Comparison of ENCODE assay signal across 10 mouse cellular contexts in the genomic region with DNA sequence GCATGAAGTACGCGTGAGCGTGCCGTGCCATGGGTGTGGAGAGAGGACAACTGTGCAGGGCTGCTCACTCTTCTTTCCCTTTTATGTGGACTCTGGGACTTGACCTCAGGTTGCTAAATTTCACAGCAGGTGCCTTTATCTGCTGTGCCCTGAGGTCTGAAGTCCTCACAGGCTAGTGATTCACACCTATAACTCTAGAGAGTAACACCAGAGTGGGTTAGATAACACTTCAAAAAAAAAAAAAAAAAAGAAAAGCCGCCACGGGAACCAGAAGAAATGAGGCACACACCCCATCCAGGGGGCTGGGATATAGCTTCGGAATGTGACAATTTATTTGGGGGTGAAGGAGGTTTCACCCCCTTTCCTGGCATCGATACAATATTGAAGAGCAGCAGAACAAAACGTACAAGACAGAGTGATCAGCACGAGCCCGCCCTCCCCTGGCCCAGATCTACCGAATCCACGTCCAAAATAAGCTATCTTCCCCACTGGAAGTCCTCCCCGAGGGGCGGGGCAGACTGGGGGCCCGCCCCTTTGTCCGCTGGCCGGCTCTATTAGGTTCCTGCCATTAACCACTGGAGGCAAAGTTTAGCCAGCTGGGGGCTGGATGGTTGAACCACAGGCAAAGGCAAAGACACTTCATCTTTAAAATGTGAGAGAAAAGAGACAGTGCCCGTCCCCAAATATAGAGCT. TPM values are rescaled to one million over a fixed set of nuclear protein-coding genes. Genes with fewer than 3 reads are reported as not detected.
DNase-seq lines count a peak whose midpoint lies in the region; ATAC-seq and TF ChIP-seq lines count a peak whose summit lies in the region.
"Had no signal": no experiment of that assay in that cellular context is flagged by ENCODE, and none has a peak within 500 bp of the region (broad histone marks: within the 10 kb centered on the region; RNA-seq: fewer than 3 reads in every experiment).

No protein-coding gene starts in this region.

- H3K4me2 ChIP-seq in stomach, postnatal 0 days (replicated peaks; ENCODE audit: low read depth): no peak overlapping the region

- no peaks in the 10 kb centered on the region for H3K9me3 ChIP-seq in stomach, postnatal 0 days (ENCODE audit: control insufficient read depth, low read length)

- H3K27ac ChIP-seq in cerebellum, adult 2 months (ENCODE audit: insufficient read depth, low read length): no peak overlapping the region
- H3K27ac ChIP-seq in stomach, postnatal 0 days (replicated peaks): no peak overlapping the region

- H3K36me3 ChIP-seq in stomach, postnatal 0 days (ENCODE audit: control insufficient read depth, insufficient read depth, low read length): peaks cover 24% of the 10 kb centered on the region

- no peak for TF ChIP-seq EP300 in stomach, postnatal 0 days (optimal IDR thresholded peaks at IDR 0.05)

- 53% methylated on average over 19 of the region's 19 CpGs for WGBS in cerebellum, adult 2 months
- 54% methylated on average over 19 of the region's 19 CpGs for WGBS in stomach, postnatal 0 days

- H3K4me3 ChIP-seq in cerebellum, adult 2 months (replicated peaks; ENCODE audit: insufficient read depth, low read depth, low read length): no peak overlapping the region
- no peak overlapping the region for H3K4me3 ChIP-seq in stomach, postnatal 0 days (ENCODE audit: low read depth, low read length)

- TF ChIP-seq POLR2A in cerebellum, adult 2 months (IDR thresholded peaks at IDR 0.05; ENCODE audit: borderline replicate concordance, insufficient read depth, low read length): no peak

- H3K9ac ChIP-seq in stomach, postnatal 0 days (ENCODE audit: low read length): no peak overlapping the region

- no peak; the same call in 1 of the 2 replicates for ATAC-seq in stomach, postnatal 0 days (ENCODE audit: low FRiP score, low TSS enrichment)

- TF ChIP-seq CTCF in cerebellum, adult 2 months (IDR thresholded peaks at IDR 0.05; ENCODE audit: borderline replicate concordance, insufficient read depth, low read depth, low read length): no peak
- TF ChIP-seq CTCF in stomach, postnatal 0 days (IDR thresholded peaks at IDR 0.05; ENCODE audit: low read depth): no peak; the same call in 1 of the 2 replicates

- peaks cover 52% of the 10 kb centered on the region for H3K4me1 ChIP-seq in cerebellum, adult 2 months (ENCODE audit: control insufficient read depth, insufficient read depth, low read length)
- H3K4me1 ChIP-seq in stomach, postnatal 0 days (replicated peaks; ENCODE audit: control insufficient read depth, insufficient read depth): 0 out of 2 replicates have a peak, but pooled peaks cover 3% of the 10 kb centered on the region

- no peaks in the 10 kb centered on the region for H3K27me3 ChIP-seq in cerebellum, adult 2 months (ENCODE audit: control insufficient read depth, insufficient read depth, low read length)
- H3K27me3 ChIP-seq in stomach, postnatal 0 days (ENCODE audit: control insufficient read depth, insufficient read depth, low read length): no peaks in the 10 kb centered on the region

- peak; percentile 60 for DNase-seq in cerebellum, adult 11-12 months
- no peak for DNase-seq in cerebellum, adult 2 months
- DNase-seq in spleen, adult 12 weeks (ENCODE audit: low spot score): peak; percentile 60
- DNase-seq in spleen, adult 18-20 months: no peak
- peak; percentile 53 for DNase-seq in kidney, adult 9 months
- peak; percentile 55 for DNase-seq in stomach, postnatal 0 days (ENCODE audit: low spot score)
- DNase-seq in adipocyte (ENCODE audit: low spot score): no peak
- no peak for DNase-seq in thymus, postnatal 25 days

RNA-seq across cellular contexts. Expression of gene Npcd, which starts 10.3 kb away (rescaled TPM):
- 1.7 and 4.1 TPM in 2 replicates for polyA plus RNA-seq in cerebellum, adult 2 months (2012; rRNA removed)
- 0.81 TPM in 1 of 2 replicates, not detected in the other for polyA plus RNA-seq in stomach, postnatal 0 days (2015; fragmentation: Nextera tagmentation; extraction: Ambion mirVana)
- polyA plus RNA-seq: intestine, embryonic 14.5 days; neural tube, embryonic 11.5 days had no signal

RNA-seq across cellular contexts. Expression of gene Cbx6, which starts 10.8 kb away (rescaled TPM):
- 183 TPM in 2 replicates for polyA plus RNA-seq in cerebellum, adult 2 months (2012; rRNA removed)
- polyA plus RNA-seq in stomach, postnatal 0 days (2015; fragmentation: Nextera tagmentation; extraction: Ambion mirVana): 33.3 and 34.8 TPM in 2 replicates

RNA-seq across cellular contexts. Expression of gene Nptxr, which starts 19.2 kb away (rescaled TPM):
- polyA plus RNA-seq in cerebellum, adult 2 months (2012; rRNA removed): 88.0 and 100 TPM in 2 replicates
- 2.0 and 2.5 TPM in 2 replicates for polyA plus RNA-seq in stomach, postnatal 0 days (2015; fragmentation: Nextera tagmentation; extraction: Ambion mirVana)

RNA-seq across cellular contexts. Expression of gene Dnal4, which starts 46.1 kb away (rescaled TPM):
- polyA plus RNA-seq in cerebellum, adult 2 months (2012; rRNA removed): 55.1 and 56.7 TPM in 2 replicates
- polyA plus RNA-seq in stomach, postnatal 0 days (2015; fragmentation: Nextera tagmentation; extraction: Ambion mirVana): 30.5 and 31.4 TPM in 2 replicates

Comparison
In these comparisons a context has a peak if more than half of its experiments do, and no peak if none do; other contexts are left out.
1. DNase-seq: peak in cerebellum, adult 11-12 months (single experiment), spleen, adult 12 weeks (single experiment), kidney, adult 9 months (single experiment) and stomach, postnatal 0 days (single experiment); none in cerebellum, adult 2 months (0 of 2), spleen, adult 18-20 months (0 of 2), adipocyte (single experiment) and thymus, postnatal 25 days (single experiment).
2. RNA of gene Nptxr, which starts 19.2 kb away (polyA plus RNA-seq): 88.0 to 100 TPM in cerebellum, adult 2 months; 2.0 to 2.5 TPM in stomach, postnatal 0 days; every median in the first group is over 10 times any median in the second.